Mouse (Mus musculus) ES-E14 (cell line): ENCODE measurements around the gene Chn2. TPM values are rescaled to one million over a fixed set of nuclear protein-coding genes. Genes with fewer than 3 reads are reported as not detected.

ENCODE experiments used
- DNase-seq: peaks from one replicate; pipeline ENCODE4 v3.0.0-alpha.2; 2013; ENCODE audit warnings: low read depth, low spot score
- H3K27ac ChIP-seq: 2 replicates; pipeline ENCODE4 v1.5.1; 2012; ENCODE audit warnings: low read depth, mild to moderate bottlenecking, low read length, moderate library complexity, mixed read lengths; ENCODE audit not compliant: poor library complexity, insufficient read depth, severe bottlenecking
- H3K36me3 ChIP-seq: 2 replicates; pipeline ENCODE4 v1.6.1; 2012; ENCODE audit warnings: mild to moderate bottlenecking, low read length, moderate library complexity, mixed read lengths; ENCODE audit not compliant: control insufficient read depth, poor library complexity, insufficient read depth, severe bottlenecking
- H3K4me1 ChIP-seq, 2 experiments: fragments of 150-350 bp in 1 of 2; sonication (generic) in 1 of 2; 2 replicates each; pipeline ENCODE4 v1.6.1; 2012; ENCODE audit warnings: low read length in 2 of 2, mild to moderate bottlenecking in 1 of 2, mixed read lengths in 1 of 2; ENCODE audit not compliant: control insufficient read depth in 2 of 2, insufficient read depth in 2 of 2, poor library complexity in 1 of 2
- H3K4me3 ChIP-seq, 2 experiments: fragments of 150-350 bp in 1 of 2; sonication (generic) in 1 of 2; 2 replicates each; pipeline ENCODE4 v1.5.1; 2012; ENCODE audit warnings: low read length in 2 of 2, low read depth in 1 of 2, mild to moderate bottlenecking in 1 of 2, mixed read lengths in 1 of 2; ENCODE audit not compliant: insufficient read depth in 1 of 2, poor library complexity in 1 of 2, severe bottlenecking in 1 of 2
- H3K9ac ChIP-seq: 2 replicates; pipeline ENCODE4 v1.6.1; 2012; ENCODE audit warnings: low read depth, mild to moderate bottlenecking, low read length, mixed read lengths; ENCODE audit not compliant: poor library complexity, insufficient read depth, severe bottlenecking
- H3K9me3 ChIP-seq: fragments of 150-350 bp; sonication (generic); 2 replicates; pipeline ENCODE4 v1.6.1; 2012; ENCODE audit warnings: low read depth, mild to moderate bottlenecking, low read length; ENCODE audit not compliant: control insufficient read depth, insufficient read depth
- CHD2 ChIP-seq: IDR thresholded peaks from 2 replicates; pipeline ENCODE4 v1.6.1; 2014; ENCODE audit warnings: mild to moderate bottlenecking, low read depth, low read length, inconsistent platforms
- HCFC1 ChIP-seq: IDR thresholded peaks from 2 replicates; pipeline ENCODE4 v1.6.1; 2012; ENCODE audit warnings: low read length, inconsistent platforms, borderline replicate concordance; ENCODE audit not compliant: insufficient read depth
- MAFK ChIP-seq: IDR thresholded peaks from 2 replicates; pipeline ENCODE4 v1.6.1; 2014; ENCODE audit warnings: mild to moderate bottlenecking, low read depth, low read length, inconsistent platforms; ENCODE audit not compliant: insufficient read depth
- ZC3H11A ChIP-seq: IDR thresholded peaks from 2 replicates; pipeline ENCODE4 v1.6.1; 2012; ENCODE audit warnings: low read depth, mild to moderate bottlenecking, inconsistent platforms, low read length, borderline replicate concordance
- ZNF384 ChIP-seq: IDR thresholded peaks from 2 replicates; pipeline ENCODE4 v1.6.1; 2012; ENCODE audit warnings: low read depth, low read length, inconsistent platforms
- in situ Hi-C, 2 experiments: fragments of 600-800 bp; cut with MboI; formaldehyde crosslinking; loops; one replicate each; pipeline ENCODE4 v1.15.1; 2025; ENCODE audit warnings: low sequenced_read_pairs in 2 of 2, inconsistent platforms in 1 of 2; ENCODE audit not compliant: unreplicated experiment in 2 of 2
- total RNA-seq: library from RNA; depleted of rRNA; stranded (reverse); fragments of 300-350 nt; gene quantifications from 2 replicates; pipeline ENCODE4 v1.2.3, GENCODE M21; 2012

Gene Chn2
- total RNA-seq, 1 experiment = 7.1 TPM

DNA sequence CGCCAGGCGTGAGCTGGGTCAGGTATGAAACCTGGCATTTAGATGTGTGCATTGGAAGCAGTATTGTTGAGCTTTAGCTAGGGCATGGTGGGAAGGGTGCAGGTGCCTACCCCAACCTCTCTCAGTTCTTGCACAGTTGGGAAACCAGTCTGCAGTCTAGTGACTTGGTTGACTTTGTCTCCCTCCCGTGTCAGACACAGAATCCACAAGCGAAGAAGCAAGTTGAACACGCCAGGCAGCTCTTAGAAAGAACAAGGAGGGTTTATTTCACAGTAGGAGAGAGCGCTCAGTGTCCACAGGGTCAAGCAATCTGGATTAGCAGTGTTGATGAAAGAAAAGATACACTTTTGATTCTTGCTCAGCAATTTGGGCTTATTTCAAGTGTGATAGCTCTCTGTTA lies 226.0 kb downstream of the Chn2 start:
- Histone ChIP-seq H3K9ac (no peak overlapping the region), H3K36me3 (no peaks in the 10 kb centered on the region), H3K27ac (no peak overlapping the region), H3K4me1 (no peaks in the 10 kb centered on the region), H3K4me3 (no peak overlapping the region), H3K9me3 (no peaks in the 10 kb centered on the region)
- no peak for TF ChIP-seq ZNF384
- TF ChIP-seq CHD2 = no peak
- in situ Hi-C loops = no loop called here
- DNase-seq = no peak

DNA sequence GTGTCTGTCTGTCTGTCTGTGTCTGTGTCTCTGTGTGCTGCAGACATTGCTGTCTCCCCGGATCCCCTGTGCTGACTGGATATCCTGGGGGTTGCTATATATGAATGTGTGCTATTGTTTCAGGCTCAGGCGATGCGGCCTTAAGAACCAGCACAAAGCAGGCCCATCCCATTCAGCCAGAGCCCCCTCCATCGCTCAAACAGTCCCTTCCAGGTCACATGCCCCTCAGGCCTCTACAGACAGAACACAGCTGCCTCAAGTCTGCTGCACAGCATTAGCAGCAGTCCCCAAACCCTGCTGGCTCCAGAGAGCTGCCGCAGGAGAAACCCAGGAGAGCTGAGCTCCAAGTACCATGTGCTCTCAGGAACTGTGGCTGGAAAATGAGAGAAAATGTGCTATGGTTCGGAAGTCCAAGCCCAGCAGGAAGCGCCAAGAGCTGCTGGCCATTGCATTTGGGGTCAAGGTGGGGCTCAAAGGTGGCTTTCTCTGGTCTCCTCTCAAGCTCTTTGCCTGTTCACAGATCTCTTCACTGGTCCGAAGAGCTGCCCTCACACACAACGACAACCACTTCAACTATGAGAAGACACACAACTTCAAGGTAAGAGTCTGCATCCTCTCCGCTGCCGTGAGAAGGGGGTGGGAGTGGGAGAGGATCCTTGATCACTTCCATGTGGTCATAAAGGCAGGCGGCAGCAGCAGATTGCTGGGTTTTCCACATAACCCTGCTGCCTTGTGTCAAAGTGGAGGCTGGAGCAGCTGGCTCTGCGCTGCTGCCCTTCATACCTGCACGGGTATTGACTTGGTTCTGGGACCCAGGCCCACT lies 233.4 kb downstream of the Chn2 start:
- Histone ChIP-seq H3K36me3 (no peaks in the 10 kb centered on the region), H3K4me3 (no peak overlapping the region), H3K9ac (no peak overlapping the region), H3K9me3 (no peaks in the 10 kb centered on the region), H3K4me1 (peaks cover 0 to 1% of the 10 kb centered on the region in 2 experiments; a peak in 1 of 4 replicates), H3K27ac (no peak overlapping the region)
- TF ChIP-seq CHD2 (no peak), ZNF384 (no peak), HCFC1 (no peak), MAFK (no peak)
- in situ Hi-C loops = no loop called here
- no peak for DNase-seq

DNA sequence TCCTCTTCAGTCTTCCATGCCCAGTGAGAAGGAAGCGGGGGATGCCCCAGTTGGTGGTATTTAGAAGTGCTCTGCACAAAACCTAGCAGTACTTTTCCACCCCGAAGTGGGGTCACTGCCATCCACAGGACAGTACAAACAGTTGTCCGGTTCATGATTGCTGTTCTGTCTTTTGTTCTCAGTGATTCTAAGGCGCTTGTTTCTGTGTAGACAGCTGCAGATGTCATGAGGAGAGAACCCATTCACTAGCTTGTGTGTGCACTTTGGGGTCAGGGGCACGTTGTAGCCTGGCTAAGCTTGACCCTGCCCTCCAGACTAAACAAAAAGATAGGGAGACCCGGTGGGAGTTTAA lies 234.0 kb downstream of the Chn2 start:
- Histone ChIP-seq H3K4me3 (no peak overlapping the region), H3K4me1 (peaks cover 0 to 6% of the 10 kb centered on the region in 2 experiments; a peak in 2 of 4 replicates), H3K9ac (no peak overlapping the region), H3K9me3 (no peaks in the 10 kb centered on the region), H3K36me3 (no peaks in the 10 kb centered on the region), H3K27ac (no peak overlapping the region)
- DNase-seq = no peak
- TF ChIP-seq MAFK = no peak
- no peak for TF ChIP-seq ZNF384
- no peak for TF ChIP-seq ZC3H11A
- no peak for TF ChIP-seq HCFC1
- TF ChIP-seq CHD2 = no peak
- in situ Hi-C loops = no loop called here

DNA sequence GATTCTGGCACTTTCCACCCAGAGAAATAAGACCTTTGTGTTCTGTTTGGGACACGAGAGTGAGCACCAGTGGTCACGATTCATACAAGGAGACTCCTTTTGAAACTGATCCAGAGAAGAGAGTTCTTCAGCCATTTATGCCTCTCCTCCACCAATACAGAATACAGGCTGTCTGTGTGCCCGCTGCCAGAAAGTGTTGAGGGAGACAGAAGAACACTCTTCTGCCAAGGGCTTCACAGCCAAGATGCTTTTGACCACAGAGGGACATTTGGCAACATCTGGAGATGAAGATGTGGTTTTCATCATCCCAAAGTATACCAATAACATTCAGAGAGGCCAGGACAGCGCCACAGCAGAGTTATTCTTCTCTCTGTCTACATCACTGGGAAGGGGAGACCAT lies 237.9 kb downstream of the Chn2 start:
- Histone ChIP-seq H3K4me1 (peaks cover 0 to 10% of the 10 kb centered on the region in 2 experiments; a peak in 2 of 4 replicates), H3K4me3 (no peak overlapping the region), H3K27ac (no peak overlapping the region), H3K9me3 (no peaks in the 10 kb centered on the region), H3K9ac (no peak overlapping the region), H3K36me3 (no peaks in the 10 kb centered on the region)
- TF ChIP-seq MAFK = no peak
- TF ChIP-seq CHD2 = no peak
- TF ChIP-seq ZNF384 = no peak
- TF ChIP-seq HCFC1 = no peak
- TF ChIP-seq ZC3H11A = no peak
- in situ Hi-C loops = no loop called here
- DNase-seq = no peak

DNA sequence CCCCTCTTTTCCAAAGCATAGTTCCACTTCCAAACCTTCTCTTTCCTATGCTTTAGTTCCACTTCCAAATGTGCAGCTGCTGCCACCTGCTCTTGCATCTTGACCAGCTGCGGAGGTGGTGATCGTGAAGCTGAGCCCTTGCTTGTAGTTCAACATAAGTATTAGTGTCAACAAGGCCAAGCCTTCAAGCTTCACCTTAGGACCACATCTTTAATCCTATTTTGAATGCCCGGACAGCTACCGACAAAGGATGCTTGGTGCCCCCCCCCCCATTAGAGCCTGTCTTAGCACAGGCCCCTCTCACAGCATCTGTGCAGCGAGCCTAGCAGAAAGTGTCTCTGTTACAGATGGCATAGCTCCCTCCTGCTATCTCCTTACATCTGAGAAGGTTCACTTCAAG lies 238.5 kb downstream of the Chn2 start:
- Histone ChIP-seq H3K27ac (no peak overlapping the region), H3K36me3 (no peaks in the 10 kb centered on the region), H3K9ac (no peak overlapping the region), H3K9me3 (no peaks in the 10 kb centered on the region), H3K4me3 (no peak overlapping the region), H3K4me1 (peaks cover 0 to 13% of the 10 kb centered on the region in 2 experiments; a peak in 2 of 4 replicates)
- no peak for TF ChIP-seq ZC3H11A
- no peak for TF ChIP-seq CHD2
- no peak for TF ChIP-seq HCFC1
- TF ChIP-seq ZNF384 = no peak
- no peak for TF ChIP-seq MAFK
- in situ Hi-C loops = no loop called here
- DNase-seq = no peak
